Mouse (Mus musculus) erythroblast, embryonic 14.5 days (primary cell): ENCODE measurements at regions not wholly inside any gene's neighbourhood (a gene's known extent, or its start where the extent isn't known, plus 50 kb on each side); places are given as distances from the start of the nearest gene placed in this dataset.

ENCODE experiments used
- GATA1 ChIP-seq: IDR thresholded peaks from 2 replicates; pipeline ENCODE4 v1.6.1; 2012; ENCODE audit warnings: low read length, inconsistent platforms, mixed read lengths
- TAL1 ChIP-seq: IDR thresholded peaks from 3 replicates; pipeline ENCODE4 v1.6.1; 2012; ENCODE audit warnings: low read length, inconsistent platforms, mixed read lengths

DNA sequence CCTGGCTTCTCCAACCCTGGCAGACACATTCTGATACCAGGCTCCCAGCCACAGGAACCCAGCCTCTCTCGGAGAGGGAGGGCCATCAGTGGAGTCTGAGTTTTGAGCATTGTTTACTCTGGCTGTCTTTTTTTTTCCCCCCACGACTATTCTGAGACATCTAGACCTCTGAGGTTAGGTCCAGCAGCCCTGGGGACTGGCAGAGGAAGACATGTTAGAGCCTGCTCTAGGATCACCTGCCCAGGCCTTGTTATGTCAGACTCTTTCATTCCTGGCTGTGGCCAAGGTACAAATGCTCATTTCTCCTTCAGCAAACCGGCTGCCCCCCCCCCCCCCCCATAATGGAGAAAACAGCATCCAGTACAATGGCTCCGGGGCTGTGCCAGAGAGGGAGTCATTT, 291.4 kb downstream of the CK137956 start:
- TF ChIP-seq GATA1: no peak
- no peak for TF ChIP-seq TAL1
